Mouse (Mus musculus) ES-Bruce4 (cell line): Measurements from ENCODE around the gene Ppp1r15b.

Experiments used
- CTCF ChIP-seq: IDR thresholded peaks from one replicate; pipeline ENCODE4 v1.8.1; 2011; ENCODE audit warnings: low read depth, low read length
- EP300 ChIP-seq: IDR thresholded peaks from 2 replicates; pipeline ENCODE4 v1.6.1; 2011; ENCODE audit warnings: low read depth, low read length; ENCODE audit not compliant: insufficient read depth

GRCm38 (mm10) chr1:133129471-133130221, 1.3 kb upstream of the Ppp1r15b start:
- TF ChIP-seq EP300 = peak; percentile 84
- TF ChIP-seq CTCF = no peak
